Mouse (Mus musculus) hindbrain, postnatal 0 days (tissue): Measurements from ENCODE around the gene Dynlt1f. TPM values are rescaled to one million over a fixed set of nuclear protein-coding genes. Genes with fewer than 3 reads are reported as not detected.
"Not testable (repeated sequence)": the region's sequence is repeated elsewhere in the genome, so short reads cannot be mapped to it uniquely, and the experiment has no call there.

Experiments used
- ATAC-seq: fragments of 200-750 bp; cut with Nextera tagmentation; 2 replicates; pipeline ENCODE4 v1.8.0; 2017; ENCODE audit warnings: mild to moderate bottlenecking, moderate TSS enrichment, moderate library complexity
- DNase-seq: peaks from one replicate; pipeline ENCODE4 v3.0.0-alpha.2; 2015; ENCODE audit warnings: low spot score
- H3K27ac ChIP-seq: fragments of 300-500 bp; sonication (generic); 2 replicates; pipeline ENCODE4 v1.5.1; 2014; ENCODE audit warnings: mild to moderate bottlenecking
- H3K27me3 ChIP-seq: fragments of 300-500 bp; sonication (generic); 2 replicates; pipeline ENCODE4 v1.6.1; 2014; ENCODE audit warnings: low read length, mixed read lengths; ENCODE audit not compliant: insufficient read depth
- H3K36me3 ChIP-seq: fragments of 300-500 bp; sonication (generic); 2 replicates; pipeline ENCODE4 v1.6.1; 2014; ENCODE audit warnings: low read length, mixed read lengths; ENCODE audit not compliant: insufficient read depth
- H3K4me1 ChIP-seq: fragments of 300-500 bp; sonication (generic); 2 replicates; pipeline ENCODE4 v1.6.1; 2014; ENCODE audit warnings: antibody characterized with exemption, low read length, mixed read lengths; ENCODE audit not compliant: insufficient read depth
- H3K4me2 ChIP-seq: fragments of 300-500 bp; sonication (generic); 2 replicates; pipeline ENCODE4 v1.6.1; 2014; ENCODE audit warnings: low read depth, mild to moderate bottlenecking, low read length, moderate library complexity, mixed read lengths
- H3K4me3 ChIP-seq: fragments of 300-500 bp; sonication (generic); 2 replicates; pipeline ENCODE4 v1.5.1; 2014; ENCODE audit warnings: low read length
- H3K9ac ChIP-seq: fragments of 300-500 bp; sonication (generic); replicated peaks from 2 replicates; pipeline ENCODE4 v1.6.1; 2014; ENCODE audit warnings: mild to moderate bottlenecking, low read length, moderate library complexity, mixed read lengths
- H3K9me3 ChIP-seq: fragments of 300-500 bp; sonication (generic); 2 replicates; pipeline ENCODE4 v1.6.1; 2016; ENCODE audit warnings: low read length, mixed read lengths
- CTCF ChIP-seq: IDR thresholded peaks from 2 replicates; pipeline ENCODE4 v1.5.1; 2016; ENCODE audit warnings: antibody characterized with exemption, control low read depth, low read depth
- WGBS: fragments of 180-500 bp; shearing (Covaris S2); extraction: QIAGEN DNeasy Blood & Tissue Kit; methylation state at CpG from one replicate; pipeline ENCODE4 v1.1.7; 2014; 5-methylcytosine and 5-hydroxymethylcytosine counted together
- polyA plus RNA-seq: library from polyadenylated mRNA; unstranded; fragments of >200 nt; fragmentation: Nextera tagmentation; extraction: Ambion mirVana; gene quantifications from 2 replicates; pipeline ENCODE4 v1.2.1, GENCODE M21; 2015
- total RNA-seq: library from RNA; depleted of rRNA; stranded (reverse); fragments of >200 nt; gene quantifications from 2 replicates; pipeline ENCODE4 v1.2.3, GENCODE M21; 2014

The Dynlt1f gene
- total and polyA plus RNA-seq, 2 experiments from 2014 or later: 108 to 294 TPM

DNA sequence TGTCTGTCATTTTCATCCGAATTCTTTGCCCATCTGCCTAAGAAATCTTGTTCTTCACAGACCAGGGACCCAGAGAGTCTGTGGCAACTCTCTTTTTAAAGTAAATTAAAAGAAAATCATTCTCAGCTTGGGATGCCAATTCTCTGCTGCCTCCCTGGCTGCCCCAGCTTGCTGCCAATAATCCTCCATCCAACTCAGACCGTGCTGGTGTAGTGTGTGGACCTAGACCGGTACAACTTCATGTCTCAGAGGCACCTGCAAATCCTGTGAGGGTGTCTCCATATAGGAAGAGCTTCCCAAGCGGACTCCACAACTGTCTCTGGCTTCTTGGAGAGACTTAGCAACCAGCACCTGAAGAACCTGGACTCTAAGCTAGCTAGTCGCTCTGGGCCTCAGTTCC is 18.8 kb downstream of the Dynlt1f start:
- ATAC-seq (no peak), DNase-seq (no peak)
- no peaks in the 10 kb centered on the region for H3K36me3 ChIP-seq
- H3K9me3 ChIP-seq: no peaks in the 10 kb centered on the region
- no peak overlapping the region for H3K27ac ChIP-seq
- 87% methylated on average over 5 of the region's 5 CpGs for WGBS
- H3K27me3 ChIP-seq: no peaks in the 10 kb centered on the region
- no peak overlapping the region for H3K9ac ChIP-seq
- H3K4me3 ChIP-seq: no peak overlapping the region
- TF ChIP-seq CTCF: no peak
- H3K4me2 ChIP-seq: no peak overlapping the region
- no peaks in the 10 kb centered on the region for H3K4me1 ChIP-seq

DNA sequence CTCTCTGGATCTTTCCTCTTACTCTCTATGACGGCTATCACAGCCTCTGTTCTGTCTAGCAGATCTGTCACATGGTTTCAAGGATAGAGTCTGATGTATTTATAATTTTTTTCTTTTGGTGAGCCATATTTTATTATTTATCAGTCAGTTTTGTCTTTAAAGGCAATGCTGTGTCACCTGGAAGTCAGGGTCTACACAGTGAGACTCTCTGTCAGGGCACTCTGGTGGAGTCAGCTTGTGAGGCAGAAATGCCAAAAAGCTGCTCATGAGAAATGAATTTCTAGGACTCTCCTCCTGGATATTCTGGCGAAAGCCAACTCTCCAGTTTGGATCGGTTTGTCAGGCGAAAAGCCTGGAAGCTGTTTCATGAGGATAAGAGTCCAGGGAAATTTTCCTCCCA is 19.9 kb downstream of the Dynlt1f start:
- not testable (repeated sequence) for H3K9me3 ChIP-seq, H3K27me3 ChIP-seq, H3K27ac ChIP-seq, H3K4me3 ChIP-seq, H3K4me2 ChIP-seq, H3K9ac ChIP-seq, H3K36me3 ChIP-seq, H3K4me1 ChIP-seq, DNase-seq, ATAC-seq
- 75% methylated on average over 1 of the region's 4 CpGs for WGBS

DNA sequence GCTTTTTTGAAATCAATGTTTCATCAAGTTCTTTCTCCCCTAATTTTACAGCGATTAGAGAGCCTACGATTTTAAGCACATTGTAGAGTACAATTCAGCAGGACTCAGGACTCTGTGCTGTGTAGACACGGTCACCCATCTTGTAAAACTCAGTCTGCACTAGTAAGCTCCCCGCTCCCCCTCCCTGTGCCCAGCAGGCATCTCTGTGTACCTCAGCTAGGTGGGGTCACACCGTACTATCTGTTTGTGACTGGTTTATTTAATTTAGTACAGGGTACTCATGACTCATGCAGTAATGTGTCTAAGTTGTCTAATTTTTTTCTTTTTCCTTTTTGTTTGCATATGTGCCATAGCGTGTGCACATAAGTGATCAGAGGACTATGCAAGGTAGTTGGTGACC is 22.9 kb downstream of the Dynlt1f start:
- H3K9me3 ChIP-seq, H3K4me3 ChIP-seq, ATAC-seq, H3K36me3 ChIP-seq, DNase-seq, H3K27ac ChIP-seq, H3K9ac ChIP-seq, H3K4me2 ChIP-seq, H3K4me1 ChIP-seq, H3K27me3 ChIP-seq: not testable (repeated sequence)
- 90% methylated on average over 6 of the region's 6 CpGs for WGBS

DNA sequence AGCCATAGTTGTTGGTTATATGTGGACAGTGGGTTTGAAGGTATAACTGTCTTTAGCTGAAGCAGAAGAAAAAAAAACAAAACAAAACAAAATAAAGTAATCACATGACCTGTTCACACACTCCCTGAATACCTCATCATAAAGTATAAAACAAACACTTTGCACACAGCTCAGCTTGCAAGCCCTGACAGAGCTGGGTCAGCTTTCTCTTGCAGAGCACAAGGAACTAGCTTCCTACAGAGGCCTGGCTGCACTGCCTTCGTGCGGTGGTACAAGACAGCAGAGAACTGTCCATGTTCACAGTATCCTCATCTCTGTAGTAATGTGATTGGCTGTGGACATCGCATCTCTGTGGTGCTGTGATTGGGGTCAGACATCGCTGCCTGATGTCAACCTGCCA is 25.3 kb downstream of the Dynlt1f start:
- not testable (repeated sequence) for ATAC-seq, H3K27ac ChIP-seq, H3K27me3 ChIP-seq, H3K4me3 ChIP-seq, H3K4me2 ChIP-seq, H3K4me1 ChIP-seq, H3K9me3 ChIP-seq, H3K36me3 ChIP-seq, H3K9ac ChIP-seq, DNase-seq
- 86% methylated on average over 4 of the region's 4 CpGs for WGBS

DNA sequence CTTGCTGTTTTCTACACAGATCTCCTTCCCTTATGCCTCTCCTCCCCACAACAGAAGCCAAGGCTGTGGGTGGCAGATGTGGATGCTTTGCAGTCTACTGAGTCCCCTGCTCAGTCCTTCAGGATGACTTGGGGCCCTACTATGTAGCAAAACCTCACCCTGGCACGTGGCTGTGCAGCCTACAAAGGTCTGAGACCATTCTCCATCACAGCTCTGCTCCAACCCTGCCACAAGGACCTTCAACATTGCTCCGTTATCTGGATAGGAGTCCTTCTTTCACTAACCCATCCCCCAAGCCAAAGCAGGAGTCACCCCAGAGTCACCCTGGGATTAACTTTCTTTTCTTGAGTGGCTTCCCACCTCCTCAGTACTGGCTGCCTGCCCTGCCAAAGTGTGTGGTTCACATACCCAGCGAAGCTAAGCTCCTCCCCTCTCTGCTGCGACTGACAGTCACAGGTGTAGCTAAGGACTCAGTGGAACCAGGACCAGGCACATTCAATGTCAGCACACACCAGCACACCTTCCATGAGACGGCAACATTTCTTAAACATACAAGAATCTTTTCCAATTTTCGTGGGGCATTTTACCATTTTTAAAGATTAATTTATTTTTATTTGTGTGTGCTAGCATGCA is 30.7 kb downstream of the Dynlt1f start:
- not testable (repeated sequence) for H3K27me3 ChIP-seq, H3K4me3 ChIP-seq, H3K4me1 ChIP-seq, H3K36me3 ChIP-seq, H3K4me2 ChIP-seq, H3K9me3 ChIP-seq, H3K27ac ChIP-seq, H3K9ac ChIP-seq, DNase-seq
- WGBS: 56% methylated on average over 1 of the region's 6 CpGs
- 0 out of 2 replicates have a peak, but pooled peaks have one; percentile 30 for ATAC-seq

DNA sequence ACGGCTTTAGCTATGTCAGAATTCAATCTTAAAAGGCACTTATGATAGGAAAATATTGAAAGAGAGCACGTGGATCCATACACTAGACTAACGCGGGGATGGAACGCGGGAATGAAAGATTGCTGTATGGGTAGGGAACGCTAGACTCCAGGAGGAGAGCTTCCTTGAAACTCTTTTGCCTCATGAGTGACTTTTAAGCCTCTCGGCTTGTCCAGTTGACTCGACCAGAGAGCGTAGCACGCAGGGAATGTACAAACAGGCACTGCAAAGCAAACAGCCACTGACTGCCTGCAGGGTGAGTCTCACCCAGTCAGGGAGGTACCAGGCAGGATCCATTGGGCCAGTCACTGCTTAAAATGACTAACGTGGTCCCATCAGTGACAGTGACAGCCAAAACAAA is 33.7 kb downstream of the Dynlt1f start:
- 91% methylated on average over 11 of the region's 12 CpGs for WGBS
- not testable (repeated sequence) for ATAC-seq

DNA sequence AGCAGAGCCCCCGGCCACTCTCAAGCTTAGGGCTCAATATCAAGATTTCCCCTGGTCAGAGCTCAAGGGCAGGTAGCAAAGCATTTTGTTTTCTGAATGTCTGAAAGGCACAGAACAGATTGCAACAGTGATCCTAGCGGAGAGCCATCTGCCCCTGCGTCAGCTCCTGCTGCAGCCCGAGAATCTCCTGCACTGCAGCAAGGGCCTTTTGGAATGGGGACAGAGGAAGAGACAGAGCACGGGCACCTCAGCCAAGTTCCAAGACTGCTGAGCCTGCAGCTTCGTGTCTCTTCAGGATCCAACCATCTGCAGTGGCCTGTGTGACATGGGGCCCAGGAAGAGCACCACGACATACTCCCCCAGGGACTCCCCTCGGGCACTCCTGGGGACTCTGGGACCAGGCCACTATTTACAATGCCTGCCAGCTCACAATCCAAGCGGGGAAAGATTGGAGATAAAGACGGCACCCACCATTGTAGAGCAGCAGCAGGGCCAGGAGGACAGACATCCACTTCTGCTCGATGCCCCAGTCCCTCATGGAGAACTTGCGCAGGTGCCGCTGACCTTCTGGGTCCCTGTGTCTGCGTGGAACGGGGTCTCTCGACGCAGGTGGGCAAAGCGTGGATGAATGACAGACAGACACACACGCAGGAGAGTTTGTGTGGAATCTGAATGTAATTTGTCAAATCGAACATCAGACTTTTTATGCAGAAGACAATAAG is 34.8 kb downstream of the Dynlt1f start:
- H3K27ac ChIP-seq, H3K27me3 ChIP-seq, H3K4me2 ChIP-seq, H3K4me3 ChIP-seq, H3K4me1 ChIP-seq, H3K9ac ChIP-seq, DNase-seq, H3K9me3 ChIP-seq, H3K36me3 ChIP-seq: not testable (repeated sequence)
- 77% methylated on average over 18 of the region's 20 CpGs for WGBS
- ATAC-seq: 0 out of 2 replicates have a peak, but pooled peaks have one; percentile 17

More for the DNA sequence above, 33.7 kb downstream of the Dynlt1f start:
- H3K4me1 ChIP-seq, DNase-seq, H3K4me3 ChIP-seq, H3K36me3 ChIP-seq, H3K9me3 ChIP-seq, H3K9ac ChIP-seq, H3K4me2 ChIP-seq, H3K27ac ChIP-seq, H3K27me3 ChIP-seq: not testable (repeated sequence)

DNA sequence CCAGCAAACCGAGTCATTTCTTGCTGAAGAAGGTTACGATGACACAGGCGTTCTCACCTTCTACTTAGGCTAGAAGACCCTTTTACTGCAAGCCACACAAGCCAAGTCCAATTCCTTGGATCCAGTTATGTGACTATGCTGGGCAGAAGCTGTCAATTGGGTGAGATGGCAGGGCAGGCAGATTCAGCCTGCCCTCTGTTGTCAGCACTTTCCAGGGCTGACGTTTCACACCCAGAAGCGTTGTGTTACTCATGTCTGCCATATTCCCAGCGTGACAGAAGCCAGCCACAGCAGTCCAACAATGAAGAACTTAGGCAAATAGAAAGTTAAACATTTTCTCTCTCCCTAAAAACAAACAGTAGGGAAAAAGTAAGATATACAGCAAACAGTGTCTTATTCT is 35.7 kb downstream of the Dynlt1f start:
- H3K9ac ChIP-seq, H3K4me2 ChIP-seq, H3K36me3 ChIP-seq, DNase-seq, H3K4me1 ChIP-seq, H3K4me3 ChIP-seq, H3K9me3 ChIP-seq, H3K27ac ChIP-seq, ATAC-seq, H3K27me3 ChIP-seq: not testable (repeated sequence)
- WGBS: 61% methylated on average over 3 of the region's 6 CpGs

DNA sequence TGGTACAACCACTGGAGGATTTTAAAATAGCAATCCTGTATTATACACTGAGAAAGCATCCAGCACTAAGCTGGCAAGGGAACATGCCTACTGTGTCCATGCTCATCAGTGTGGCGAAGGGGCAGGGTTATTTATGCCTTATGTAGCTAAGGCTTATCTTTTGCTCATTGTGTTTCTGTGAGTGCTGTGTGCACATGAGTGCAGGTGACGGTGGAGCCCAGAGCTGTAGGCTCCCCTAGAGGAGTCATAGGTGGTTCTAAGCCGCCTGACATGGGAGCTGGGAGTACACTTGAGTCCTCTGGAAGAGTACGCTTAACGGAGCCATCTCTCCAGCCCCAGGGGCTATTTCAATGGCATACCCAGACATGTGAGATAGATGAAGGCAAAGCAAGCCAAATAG is 36.4 kb downstream of the Dynlt1f start:
- ATAC-seq, H3K4me1 ChIP-seq, H3K4me3 ChIP-seq, H3K9me3 ChIP-seq, H3K27me3 ChIP-seq, H3K36me3 ChIP-seq, DNase-seq, H3K9ac ChIP-seq, H3K27ac ChIP-seq, H3K4me2 ChIP-seq: not testable (repeated sequence)
- whole genome bisulfite sequencing: 81% methylated on average over 5 of the region's 5 CpGs
